Mouse (Mus musculus): ENCODE results near the gene Slc6a18. TPM values are rescaled to one million over a fixed set of nuclear protein-coding genes. Genes with fewer than 3 reads are reported as not detected.

Gene Slc6a18
- polyA plus RNA-seq, 1 experiment, result not detected

- WGBS, result 10% methylated on average over 47 of the region's 47 CpGs
- Histone ChIP-seq H3K27ac (ENCODE audit: insufficient read depth, low read length) (no peak within 1 kb of the TSS), H3K4me3 (replicated peaks; ENCODE audit: insufficient read depth, low read depth, low read length) (peak within 1 kb of the TSS; percentile 46), H3K27me3 (ENCODE audit: control insufficient read depth, insufficient read depth, low read length) (no peaks in the 10 kb centered on the region), H3K4me1 (ENCODE audit: control insufficient read depth, insufficient read depth, low read length) (0 out of 2 replicates have a peak, but pooled peaks cover 5% of the 10 kb centered on the region)
- TF ChIP-seq POLR2A (IDR thresholded peaks at IDR 0.05; ENCODE audit: borderline replicate concordance, insufficient read depth, low read length) (no peak), CTCF (IDR thresholded peaks at IDR 0.05; ENCODE audit: borderline replicate concordance, insufficient read depth, low read depth, low read length) (peak; percentile 32; the same call in 1 of the 2 replicates)
- DNase-seq, result peak; percentile 36 to 44
These were observed 50.9 kb downstream of the Slc6a18 start, which contains the start of gene Tert for GRCm38 (mm10) chr13:73626745-73627549. Tert (plus strand) TSS chr13:73626911.

- WGBS, result 46% methylated on average over 6 of the region's 6 CpGs
- 0 out of 2 replicates have a peak, but pooled peaks cover 5% of the 10 kb centered on the region for H3K4me1 ChIP-seq (ENCODE audit: control insufficient read depth, insufficient read depth, low read length)
- H3K27me3 ChIP-seq (ENCODE audit: control insufficient read depth, insufficient read depth, low read length), result no peaks in the 10 kb centered on the region
- DNase-seq, result no peak
- H3K4me3 ChIP-seq (replicated peaks; ENCODE audit: insufficient read depth, low read depth, low read length), result peak overlapping the region; percentile 46
- TF ChIP-seq CTCF (IDR thresholded peaks at IDR 0.05; ENCODE audit: borderline replicate concordance, insufficient read depth, low read depth, low read length), result no peak
- no peak for TF ChIP-seq POLR2A (IDR thresholded peaks at IDR 0.05; ENCODE audit: borderline replicate concordance, insufficient read depth, low read length)
- no peak overlapping the region for H3K27ac ChIP-seq (ENCODE audit: insufficient read depth, low read length)
These were observed 51.4 kb downstream of the Slc6a18 start for GRCm38 (mm10) chr13:73626410-73626744.

DNA sequence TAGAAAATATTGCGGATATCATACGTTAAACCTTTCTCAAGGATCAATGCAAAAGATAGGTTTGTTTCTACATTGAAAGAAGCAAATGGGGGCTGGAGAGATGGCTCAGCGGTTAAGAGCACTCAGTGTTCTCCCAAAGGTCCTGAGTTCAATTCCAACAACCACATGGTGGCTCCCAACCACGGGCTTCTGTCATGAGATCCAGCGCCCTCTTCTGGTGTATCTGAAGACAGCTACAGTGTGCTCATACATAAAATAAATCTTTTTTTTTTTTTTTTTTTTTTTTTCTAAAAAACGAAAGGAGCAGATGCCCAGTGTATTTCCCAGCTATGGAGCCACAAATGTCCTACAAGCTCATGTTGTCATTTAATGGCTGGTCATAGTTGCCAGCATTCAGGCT is 57.2 kb downstream of the Slc6a18 start:
- Histone ChIP-seq H3K4me3 (replicated peaks; ENCODE audit: insufficient read depth, low read depth, low read length) (no peak overlapping the region), H3K27ac (ENCODE audit: insufficient read depth, low read length) (no peak overlapping the region), H3K27me3 (ENCODE audit: control insufficient read depth, insufficient read depth, low read length) (no peaks in the 10 kb centered on the region), H3K4me1 (ENCODE audit: control insufficient read depth, insufficient read depth, low read length) (no peaks in the 10 kb centered on the region)
- no peak for DNase-seq
- TF ChIP-seq CTCF (IDR thresholded peaks at IDR 0.05; ENCODE audit: borderline replicate concordance, insufficient read depth, low read depth, low read length) (no peak), POLR2A (IDR thresholded peaks at IDR 0.05; ENCODE audit: borderline replicate concordance, insufficient read depth, low read length) (no peak)
- 65% methylated on average over 6 of the region's 6 CpGs for WGBS

GRCm38 (mm10) chr13:73618406-73618805 is 59.4 kb downstream of the Slc6a18 start:
- no peak overlapping the region for H3K27ac ChIP-seq (ENCODE audit: insufficient read depth, low read length)
- no peaks in the 10 kb centered on the region for H3K4me1 ChIP-seq (ENCODE audit: control insufficient read depth, insufficient read depth, low read length)
- DNase-seq, result no peak
- H3K4me3 ChIP-seq (replicated peaks; ENCODE audit: insufficient read depth, low read depth, low read length), result no peak overlapping the region
- TF ChIP-seq POLR2A (IDR thresholded peaks at IDR 0.05; ENCODE audit: borderline replicate concordance, insufficient read depth, low read length), result no peak
- TF ChIP-seq CTCF (IDR thresholded peaks at IDR 0.05; ENCODE audit: borderline replicate concordance, insufficient read depth, low read depth, low read length), result no peak
- no peaks in the 10 kb centered on the region for H3K27me3 ChIP-seq (ENCODE audit: control insufficient read depth, insufficient read depth, low read length)
- 88% methylated on average over 5 of the region's 5 CpGs for WGBS

Other genes with a start within 250 kb of the Slc6a18 start
- 38.4 and 38.8 TPM in 2 replicates for gene Lpcat1, start 210.8 kb downstream of the Slc6a18 start, polyA plus RNA-seq (2012; rRNA removed)
- 0.03 and 0.05 TPM in 2 replicates for gene Slc6a3, start 141.3 kb downstream of the Slc6a18 start, polyA plus RNA-seq (2012; rRNA removed)
- 100 and 108 TPM in 2 replicates for gene Clptm1l, start 74.0 kb downstream of the Slc6a18 start, polyA plus RNA-seq (2012; rRNA removed)
- 1.4 TPM in 2 replicates for gene Tert, start 51.1 kb downstream of the Slc6a18 start, polyA plus RNA-seq (2012; rRNA removed)
- gene Slc6a19, start 26.8 kb upstream of the Slc6a18 start, polyA plus RNA-seq (2012; rRNA removed), result 0.57 and 0.77 TPM in 2 replicates
- gene Slc12a7, start 55.1 kb upstream of the Slc6a18 start, polyA plus RNA-seq (2012; rRNA removed), result 3.5 and 3.7 TPM in 2 replicates
- 2.3 and 2.4 TPM in 2 replicates for gene Nkd2, start 169.6 kb upstream of the Slc6a18 start, polyA plus RNA-seq (2012; rRNA removed)